Mouse (Mus musculus): ENCODE measurements around the gene Olfr452. TPM values are rescaled to one million over a fixed set of nuclear protein-coding genes. Genes with fewer than 3 reads are reported as not detected.

Gene Olfr452
- polyA plus RNA-seq, 1 experiment: not detected

- no peak overlapping the region for H3K4me3 ChIP-seq (ENCODE audit: control insufficient read depth, low read depth, low read length)
- H3K27ac ChIP-seq (ENCODE audit: control insufficient read depth, insufficient read depth, low read depth, low read length): no peak overlapping the region
- no peaks in the 10 kb centered on the region for H3K36me3 ChIP-seq (ENCODE audit: control insufficient read depth, insufficient read depth, low read length)
- TF ChIP-seq POLR2A (IDR thresholded peaks at IDR 0.05; ENCODE audit: control insufficient read depth, low read depth, low read length) (no peak), CTCF (IDR thresholded peaks at IDR 0.05; ENCODE audit: control insufficient read depth, insufficient read depth, insufficient replicate concordance, low read depth, low read length) (no peak)
- no peaks in the 10 kb centered on the region for H3K4me1 ChIP-seq (ENCODE audit: control insufficient read depth, insufficient read depth, low read length)
- no peaks in the 10 kb centered on the region for H3K27me3 ChIP-seq (ENCODE audit: control insufficient read depth, insufficient read depth, low read length)
These were observed 6.2 kb downstream of the Olfr452 start for GRCm38 (mm10) chr6:42790949-42791556.

- Histone ChIP-seq H3K27ac (ENCODE audit: control insufficient read depth, insufficient read depth, low read depth, low read length) (no peak overlapping the region), H3K27me3 (ENCODE audit: control insufficient read depth, insufficient read depth, low read length) (no peaks in the 10 kb centered on the region), H3K4me3 (ENCODE audit: control insufficient read depth, low read depth, low read length) (no peak overlapping the region), H3K4me1 (ENCODE audit: control insufficient read depth, insufficient read depth, low read length) (no peaks in the 10 kb centered on the region), H3K36me3 (ENCODE audit: control insufficient read depth, insufficient read depth, low read length) (no peaks in the 10 kb centered on the region)
- TF ChIP-seq CTCF (IDR thresholded peaks at IDR 0.05; ENCODE audit: control insufficient read depth, insufficient read depth, insufficient replicate concordance, low read depth, low read length): no peak
- TF ChIP-seq POLR2A (IDR thresholded peaks at IDR 0.05; ENCODE audit: control insufficient read depth, low read depth, low read length): no peak
These were observed 10.1 kb downstream of the Olfr452 start for GRCm38 (mm10) chr6:42794982-42795381.

- Histone ChIP-seq H3K36me3 (ENCODE audit: control insufficient read depth, insufficient read depth, low read length) (no peaks in the 10 kb centered on the region), H3K27ac (ENCODE audit: control insufficient read depth, insufficient read depth, low read depth, low read length) (no peak within 1 kb of the TSS), H3K4me1 (ENCODE audit: control insufficient read depth, insufficient read depth, low read length) (no peaks in the 10 kb centered on the region), H3K27me3 (ENCODE audit: control insufficient read depth, insufficient read depth, low read length) (no peaks in the 10 kb centered on the region), H3K4me3 (ENCODE audit: control insufficient read depth, low read depth, low read length) (no peak within 1 kb of the TSS)
- TF ChIP-seq CTCF (IDR thresholded peaks at IDR 0.05; ENCODE audit: control insufficient read depth, insufficient read depth, insufficient replicate concordance, low read depth, low read length) (no peak), POLR2A (IDR thresholded peaks at IDR 0.05; ENCODE audit: control insufficient read depth, low read depth, low read length) (no peak)
These were observed 26.7 kb downstream of the Olfr452 start, which contains the start of gene Olfr450 for GRCm38 (mm10) chr6:42811639-42812038. Olfr450 (plus strand) TSS chr6:42811939.

- H3K36me3 ChIP-seq (ENCODE audit: control insufficient read depth, insufficient read depth, low read length): no peaks in the 10 kb centered on the region
- TF ChIP-seq CTCF (IDR thresholded peaks at IDR 0.05; ENCODE audit: control insufficient read depth, insufficient read depth, insufficient replicate concordance, low read depth, low read length): no peak
- no peak for TF ChIP-seq POLR2A (IDR thresholded peaks at IDR 0.05; ENCODE audit: control insufficient read depth, low read depth, low read length)
- no peaks in the 10 kb centered on the region for H3K4me1 ChIP-seq (ENCODE audit: control insufficient read depth, insufficient read depth, low read length)
- H3K4me3 ChIP-seq (ENCODE audit: control insufficient read depth, low read depth, low read length): no peak within 1 kb of the TSS
- no peak within 1 kb of the TSS for H3K27ac ChIP-seq (ENCODE audit: control insufficient read depth, insufficient read depth, low read depth, low read length)
- H3K27me3 ChIP-seq (ENCODE audit: control insufficient read depth, insufficient read depth, low read length): no peaks in the 10 kb centered on the region
These were observed 49.2 kb downstream of the Olfr452 start, which contains the start of gene Olfr449 for GRCm38 (mm10) chr6:42834084-42834483. Olfr449 (plus strand) TSS chr6:42834384.

Other genes with a start within 250 kb of the Olfr452 start
- 0.02 and 0.15 TPM in 2 replicates for gene Olfr455, start 237.5 kb upstream of the Olfr452 start, polyA plus RNA-seq (2012; rRNA removed)
- gene Tcaf3, start 187.4 kb upstream of the Olfr452 start, polyA plus RNA-seq (2012; rRNA removed): not detected in 2 replicates
- 0.29 and 0.43 TPM in 2 replicates for gene Tcaf2, start 139.8 kb upstream of the Olfr452 start, polyA plus RNA-seq (2012; rRNA removed)
- 2.2 and 2.6 TPM in 2 replicates for gene Tcaf1, start 75.0 kb upstream of the Olfr452 start, polyA plus RNA-seq (2012; rRNA removed)
- not detected in 2 replicates for gene Olfr453, start 45.7 kb upstream of the Olfr452 start, polyA plus RNA-seq (2012; rRNA removed)
- gene Olfr38, start 28.7 kb upstream of the Olfr452 start, polyA plus RNA-seq (2012; rRNA removed): not detected in 2 replicates
- gene Olfr450, start 26.8 kb downstream of the Olfr452 start, polyA plus RNA-seq (2012; rRNA removed): not detected in 2 replicates
- gene Olfr449, start 49.3 kb downstream of the Olfr452 start, polyA plus RNA-seq (2012; rRNA removed): not detected in 2 replicates
- gene Olfr448, start 105.3 kb downstream of the Olfr452 start, polyA plus RNA-seq (2012; rRNA removed): not detected in 2 replicates
- gene Olfr447, start 123.8 kb downstream of the Olfr452 start, polyA plus RNA-seq (2012; rRNA removed): not detected in 2 replicates
- not detected in 2 replicates for gene Olfr446, start 136.3 kb downstream of the Olfr452 start, polyA plus RNA-seq (2012; rRNA removed)
- not detected in 2 replicates for gene Olfr444, start 164.0 kb downstream of the Olfr452 start, polyA plus RNA-seq (2012; rRNA removed)

All from testis, adult 2 months (tissue).